Mouse (Mus musculus): ENCODE measurements around the gene Ubxn4. TPM values are rescaled to one million over a fixed set of nuclear protein-coding genes. Genes with fewer than 3 reads are reported as not detected.
"Not testable (repeated sequence)": the region's sequence is repeated elsewhere in the genome, so short reads cannot be mapped to it uniquely, and the experiment has no call there.

The Ubxn4 gene
- 57.1 and 63.3 TPM in 2 replicates for polyA plus RNA-seq (2016; fragmentation: Nextera tagmentation; extraction: Ambion mirVana)

- peak within 1 kb of the TSS; percentile 86 for H3K4me3 ChIP-seq
- no peak for DNase-seq (ENCODE audit: low spot score)
- H3K4me1 ChIP-seq = peaks cover 5% of the 10 kb centered on the region; the same call in 1 of the 2 replicates
- no peaks in the 10 kb centered on the region for H3K9me3 ChIP-seq
- 9% methylated on average over 10 of the region's 10 CpGs for whole genome bisulfite sequencing
- H3K27ac ChIP-seq = peak within 1 kb of the TSS; percentile 97
- H3K36me3 ChIP-seq = peaks cover 9% of the 10 kb centered on the region; the same call in 1 of the 2 replicates
- H3K27me3 ChIP-seq (ENCODE audit: insufficient read depth, poor library complexity, severe bottlenecking) = no peaks in the 10 kb centered on the region
Measured at GRCm38 (mm10) chr1:128243627-128243995, at the start of gene Ubxn4. TSS of gene Ubxn4 (plus strand) at chr1:128243964.

- 72% methylated on average over 2 of the region's 2 CpGs for WGBS
- no peaks in the 10 kb centered on the region for H3K4me1 ChIP-seq
- H3K9me3 ChIP-seq = no peaks in the 10 kb centered on the region
- no peak overlapping the region for H3K4me3 ChIP-seq
- no peak for DNase-seq (ENCODE audit: low spot score)
- H3K27me3 ChIP-seq (ENCODE audit: insufficient read depth, poor library complexity, severe bottlenecking) = no peaks in the 10 kb centered on the region
- peaks cover 44% of the 10 kb centered on the region for H3K36me3 ChIP-seq
- H3K27ac ChIP-seq = no peak overlapping the region
Measured at GRCm38 (mm10) chr1:128194011-128194410, 49.8 kb upstream of the Ubxn4 start.

- peaks cover 41% of the 10 kb centered on the region for H3K36me3 ChIP-seq
- no peaks in the 10 kb centered on the region for H3K27me3 ChIP-seq (ENCODE audit: insufficient read depth, poor library complexity, severe bottlenecking)
- H3K9me3 ChIP-seq = no peaks in the 10 kb centered on the region
- 91% methylated on average over 1 of the region's 1 CpGs for WGBS
- H3K4me3 ChIP-seq = no peak overlapping the region
- no peaks in the 10 kb centered on the region for H3K4me1 ChIP-seq
- no peak overlapping the region for H3K27ac ChIP-seq
- no peak for DNase-seq (ENCODE audit: low spot score)
Measured at GRCm38 (mm10) chr1:128197353-128197752, 46.4 kb upstream of the Ubxn4 start.

GRCm38 (mm10) chr1:128213261-128213660 is 30.5 kb upstream of the Ubxn4 start:
- Histone ChIP-seq H3K4me3 (no peak overlapping the region), H3K27ac (no peak overlapping the region), H3K9me3 (no peaks in the 10 kb centered on the region), H3K27me3 (ENCODE audit: insufficient read depth, poor library complexity, severe bottlenecking) (no peaks in the 10 kb centered on the region), H3K36me3 (peaks cover 56% of the 10 kb centered on the region), H3K4me1 (no peaks in the 10 kb centered on the region)
- peak; percentile 88 for DNase-seq (ENCODE audit: low spot score)
- WGBS = 60% methylated on average over 5 of the region's 5 CpGs

- no peaks in the 10 kb centered on the region for H3K27me3 ChIP-seq (ENCODE audit: insufficient read depth, poor library complexity, severe bottlenecking)
- H3K9me3 ChIP-seq = no peaks in the 10 kb centered on the region
- no peak overlapping the region for H3K4me3 ChIP-seq
- no peak for DNase-seq (ENCODE audit: low spot score)
- WGBS = 93% methylated on average over 2 of the region's 2 CpGs
- H3K27ac ChIP-seq = no peak overlapping the region
- H3K4me1 ChIP-seq = no peaks in the 10 kb centered on the region
- peaks cover 59% of the 10 kb centered on the region for H3K36me3 ChIP-seq
Measured at GRCm38 (mm10) chr1:128221886-128222285, 21.9 kb upstream of the Ubxn4 start.

- no peaks in the 10 kb centered on the region for H3K27me3 ChIP-seq (ENCODE audit: insufficient read depth, poor library complexity, severe bottlenecking)
- no peak overlapping the region for H3K27ac ChIP-seq
- DNase-seq (ENCODE audit: low spot score) = no peak
- H3K9me3 ChIP-seq = no peaks in the 10 kb centered on the region
- no peaks in the 10 kb centered on the region for H3K4me1 ChIP-seq
- no peak overlapping the region for H3K4me3 ChIP-seq
- 81% methylated on average over 1 of the region's 1 CpGs for WGBS
- peaks cover 55% of the 10 kb centered on the region for H3K36me3 ChIP-seq
Measured at GRCm38 (mm10) chr1:128223304-128223703, 20.5 kb upstream of the Ubxn4 start.

- Histone ChIP-seq H3K9me3 (no peaks in the 10 kb centered on the region), H3K27me3 (ENCODE audit: insufficient read depth, poor library complexity, severe bottlenecking) (no peaks in the 10 kb centered on the region), H3K27ac (no peak overlapping the region), H3K4me1 (no peaks in the 10 kb centered on the region), H3K4me3 (no peak overlapping the region), H3K36me3 (peaks cover 81% of the 10 kb centered on the region)
- WGBS = 95% methylated on average over 4 of the region's 4 CpGs
- DNase-seq (ENCODE audit: low spot score) = no peak
Measured at GRCm38 (mm10) chr1:128235181-128235580, 8.6 kb upstream of the Ubxn4 start.

GRCm38 (mm10) chr1:128243996-128244726 is 397 bp downstream of the Ubxn4 start:
- peak overlapping the region; percentile 97 for H3K27ac ChIP-seq
- H3K4me3 ChIP-seq = peak overlapping the region; percentile 86
- H3K4me1 ChIP-seq = peaks cover 5% of the 10 kb centered on the region; the same call in 1 of the 2 replicates
- WGBS = under 1% methylated on average over 71 of the region's 71 CpGs
- peak; percentile 100 for DNase-seq (ENCODE audit: low spot score)
- 0 out of 2 replicates have a peak, but pooled peaks cover 5% of the 10 kb centered on the region for H3K36me3 ChIP-seq
- H3K27me3 ChIP-seq (ENCODE audit: insufficient read depth, poor library complexity, severe bottlenecking) = no peaks in the 10 kb centered on the region
- H3K9me3 ChIP-seq = no peaks in the 10 kb centered on the region

GRCm38 (mm10) chr1:128244727-128245355 is 1.1 kb downstream of the Ubxn4 start:
- H3K36me3 ChIP-seq = no peaks in the 10 kb centered on the region
- H3K4me3 ChIP-seq = peak overlapping the region; percentile 86
- peak; percentile 84 for DNase-seq (ENCODE audit: low spot score)
- H3K27me3 ChIP-seq (ENCODE audit: insufficient read depth, poor library complexity, severe bottlenecking) = no peaks in the 10 kb centered on the region
- H3K9me3 ChIP-seq = no peaks in the 10 kb centered on the region
- 2% methylated on average over 19 of the region's 19 CpGs for WGBS
- H3K27ac ChIP-seq = peak overlapping the region; percentile 97
- H3K4me1 ChIP-seq = peaks cover 5% of the 10 kb centered on the region; the same call in 1 of the 2 replicates

- peaks cover 94% of the 10 kb centered on the region for H3K36me3 ChIP-seq
- not testable (repeated sequence) for H3K4me1 ChIP-seq; H3K4me3 ChIP-seq; H3K27me3 ChIP-seq (ENCODE audit: insufficient read depth, poor library complexity, severe bottlenecking); DNase-seq (ENCODE audit: low spot score); H3K27ac ChIP-seq; H3K9me3 ChIP-seq
- 79% methylated on average over 7 of the region's 7 CpGs for WGBS
Measured at GRCm38 (mm10) chr1:128267061-128267460, 23.3 kb downstream of the Ubxn4 start.

GRCm38 (mm10) chr1:128270731-128271130 is 27.0 kb downstream of the Ubxn4 start:
- H3K4me3 ChIP-seq = no peak overlapping the region
- WGBS = 94% methylated on average over 3 of the region's 3 CpGs
- peaks cover 95% of the 10 kb centered on the region for H3K36me3 ChIP-seq
- H3K4me1 ChIP-seq = no peaks in the 10 kb centered on the region
- H3K27ac ChIP-seq = no peak overlapping the region
- DNase-seq (ENCODE audit: low spot score) = no peak
- no peaks in the 10 kb centered on the region for H3K27me3 ChIP-seq (ENCODE audit: insufficient read depth, poor library complexity, severe bottlenecking)
- no peaks in the 10 kb centered on the region for H3K9me3 ChIP-seq

GRCm38 (mm10) chr1:128275908-128276307 is 32.1 kb downstream of the Ubxn4 start:
- Histone ChIP-seq H3K27me3 (ENCODE audit: insufficient read depth, poor library complexity, severe bottlenecking) (no peaks in the 10 kb centered on the region), H3K9me3 (no peaks in the 10 kb centered on the region), H3K4me3 (no peak overlapping the region), H3K36me3 (peaks cover 95% of the 10 kb centered on the region), H3K4me1 (no peaks in the 10 kb centered on the region), H3K27ac (no peak overlapping the region)
- no peak for DNase-seq (ENCODE audit: low spot score)
- WGBS = 83% methylated on average over 1 of the region's 1 CpGs

GRCm38 (mm10) chr1:128278563-128278962 is 34.8 kb downstream of the Ubxn4 start:
- Histone ChIP-seq H3K4me1 (no peaks in the 10 kb centered on the region), H3K9me3 (no peaks in the 10 kb centered on the region), H3K4me3 (no peak overlapping the region), H3K27me3 (ENCODE audit: insufficient read depth, poor library complexity, severe bottlenecking) (no peaks in the 10 kb centered on the region), H3K36me3 (peaks cover 84% of the 10 kb centered on the region), H3K27ac (no peak overlapping the region)
- no peak for DNase-seq (ENCODE audit: low spot score)
- 92% methylated on average over 3 of the region's 3 CpGs for WGBS

Measured in heart, embryonic 10.5 days (tissue).